Mouse (Mus musculus) ovary, postnatal 36 days (tissue): ENCODE measurements around the gene Atad3a.

Source experiments
- DNase-seq: peaks from one replicate; pipeline ENCODE4 v3.0.0; 2022; ENCODE audit warnings: low spot score, mixed read lengths

The Atad3a gene

DNA sequence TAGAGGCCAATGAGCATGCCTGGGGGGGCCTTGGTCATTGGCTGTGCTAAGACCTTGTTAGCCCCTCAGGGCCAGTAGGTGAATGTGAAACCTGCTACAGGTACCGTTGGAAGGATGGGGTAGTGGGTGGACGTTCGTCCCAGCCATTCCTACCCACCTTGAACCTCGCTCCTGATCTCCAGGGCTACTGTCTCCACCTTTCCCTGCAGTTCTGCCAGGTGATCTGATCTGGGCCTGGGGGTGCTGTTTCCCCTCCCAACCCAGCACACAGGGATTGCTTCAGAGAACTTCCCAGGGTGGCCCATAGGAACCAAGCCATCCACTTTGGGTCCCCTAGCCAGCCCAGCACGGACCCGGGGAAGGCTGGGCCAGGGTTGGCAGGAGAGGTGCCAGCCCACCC lies 21.7 kb downstream of the Atad3a start:
- no peak for DNase-seq

- no peak for DNase-seq
These were observed 22.6 kb downstream of the Atad3a start for GRCm38 (mm10) chr4:155738262-155738661.

GRCm38 (mm10) chr4:155736421-155736820 lies 24.5 kb downstream of the Atad3a start:
- no peak for DNase-seq

DNA sequence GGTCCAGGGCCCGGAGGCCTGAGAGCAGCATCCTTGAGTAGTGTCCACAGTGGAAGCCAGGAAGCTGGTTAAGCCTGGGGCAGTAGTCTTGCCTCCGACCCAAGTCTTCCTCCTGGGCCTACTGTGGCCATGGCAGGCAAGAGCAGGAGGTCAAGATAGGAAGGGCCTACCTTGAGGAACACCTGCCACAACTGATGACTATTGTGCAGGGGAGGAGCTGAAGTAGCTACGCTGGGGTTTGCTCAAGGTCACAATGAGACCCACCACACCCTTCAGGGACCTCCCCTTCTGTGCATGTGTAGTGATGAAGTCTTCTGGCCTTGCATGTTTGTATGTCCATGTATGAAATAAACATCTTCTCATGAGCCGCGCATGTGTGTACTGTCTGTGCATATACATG lies 25.1 kb downstream of the Atad3a start:
- no peak for DNase-seq

DNA sequence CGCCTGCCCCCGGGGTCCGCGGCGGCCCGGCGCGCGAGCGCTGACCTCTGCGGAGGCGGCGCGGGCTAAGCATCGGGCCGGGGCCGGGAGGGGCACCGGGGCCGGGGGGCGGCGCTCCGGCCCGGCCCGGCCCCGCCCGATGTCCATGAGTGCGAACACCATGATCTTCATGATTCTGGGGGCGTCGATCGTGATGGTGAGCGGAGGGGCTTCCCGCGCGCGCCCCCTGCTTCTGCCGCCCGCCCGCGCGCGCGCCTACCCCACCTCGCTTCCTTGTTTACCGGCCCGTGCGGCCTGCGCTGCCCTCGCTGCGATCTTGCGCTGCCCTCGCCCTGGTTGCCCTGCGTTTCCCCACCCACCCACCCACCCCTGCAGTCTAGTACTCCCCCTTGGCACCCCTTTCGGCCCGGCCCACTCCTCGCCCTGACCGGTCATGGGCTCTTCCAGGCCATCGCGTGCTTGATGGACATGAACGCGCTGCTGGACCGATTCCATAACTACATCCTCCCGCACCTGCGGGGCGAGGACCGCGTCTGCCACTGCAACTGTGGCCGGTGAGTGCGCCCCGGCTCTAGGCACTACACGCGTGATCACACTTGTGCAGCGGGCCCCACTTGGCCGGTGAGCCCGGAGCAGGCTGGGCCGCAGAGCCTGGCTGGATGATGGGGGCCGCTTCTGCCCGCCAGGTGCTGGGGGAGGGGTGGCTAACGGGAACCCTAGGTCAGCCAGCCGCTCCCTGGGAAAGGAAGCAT lies 25.8 kb downstream of the Atad3a start:
- DNase-seq, result peak; percentile 44

- peak; percentile 90 for DNase-seq
These were observed 26.4 kb downstream of the Atad3a start, which contains the start of gene Tmem240 for GRCm38 (mm10) chr4:155734350-155734941. TSS of gene Tmem240 (plus strand) at chr4:155734800.

- DNase-seq, result no peak
These were observed 27.6 kb downstream of the Atad3a start for GRCm38 (mm10) chr4:155733267-155733666.

DNA sequence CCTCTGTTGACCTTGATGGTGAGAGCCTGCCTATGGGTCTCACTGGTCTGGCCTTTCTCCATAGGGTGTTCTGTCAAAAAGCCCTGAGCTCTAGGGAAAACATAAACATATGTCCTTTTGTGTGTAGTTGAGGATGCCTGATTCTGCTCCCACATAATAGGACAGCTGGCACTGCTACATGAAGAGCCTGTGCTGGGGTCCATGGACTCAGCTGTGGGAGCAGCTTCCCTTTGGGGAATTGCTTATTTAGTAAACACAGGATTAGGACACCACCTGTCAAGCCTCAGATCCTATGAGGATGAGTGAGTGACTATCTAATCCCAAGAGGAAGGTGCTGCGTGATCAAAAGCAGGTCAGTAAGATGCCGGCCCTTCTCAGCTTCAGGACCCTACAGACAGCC lies 32.9 kb downstream of the Atad3a start:
- DNase-seq, result no peak

- no peak for DNase-seq
These were observed 39.2 kb downstream of the Atad3a start for GRCm38 (mm10) chr4:155721668-155722083.

GRCm38 (mm10) chr4:155710521-155711252 lies 50.2 kb downstream of the Atad3a start:
- DNase-seq, result no peak

DNA sequence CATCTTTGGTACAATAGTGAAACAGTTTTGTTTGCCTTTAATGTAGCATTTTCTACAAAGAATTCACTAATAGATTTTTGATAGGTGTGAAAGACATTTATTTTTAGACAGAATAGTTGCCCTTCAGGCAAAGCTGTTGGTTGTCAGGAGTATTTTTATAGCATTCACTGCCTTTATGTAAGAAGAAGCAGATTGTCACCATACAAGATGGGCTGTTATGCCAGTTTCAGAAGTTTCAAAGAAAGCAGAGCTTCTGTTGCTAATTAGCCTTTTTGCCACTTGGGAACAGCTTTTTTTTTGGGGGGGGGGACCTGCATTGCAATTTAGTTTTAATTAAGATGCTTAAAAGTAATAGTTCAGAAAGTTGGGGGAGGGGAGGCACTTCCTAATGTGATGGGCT lies 51.9 kb downstream of the Atad3a start:
- no peak for DNase-seq

- no peak for DNase-seq
These were observed 52.3 kb downstream of the Atad3a start for GRCm38 (mm10) chr4:155708582-155708981.

DNA sequence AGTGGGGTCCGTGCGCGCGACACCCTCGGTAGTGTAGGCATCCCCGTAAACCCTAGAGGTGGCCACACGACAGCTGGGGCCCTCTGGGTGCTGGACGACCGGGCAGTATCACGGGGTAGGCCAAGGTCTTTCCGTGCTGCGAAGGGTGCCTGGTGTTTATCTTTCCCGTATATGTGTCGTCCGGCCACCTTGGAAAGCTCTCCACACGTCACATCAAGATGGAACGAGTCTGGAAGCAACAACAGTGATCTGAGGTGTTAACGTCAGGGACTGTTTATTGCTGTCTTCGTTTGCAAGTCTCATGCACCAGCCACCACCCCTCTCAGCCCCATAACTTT lies 55.3 kb downstream of the Atad3a start:
- DNase-seq, result no peak

DNA sequence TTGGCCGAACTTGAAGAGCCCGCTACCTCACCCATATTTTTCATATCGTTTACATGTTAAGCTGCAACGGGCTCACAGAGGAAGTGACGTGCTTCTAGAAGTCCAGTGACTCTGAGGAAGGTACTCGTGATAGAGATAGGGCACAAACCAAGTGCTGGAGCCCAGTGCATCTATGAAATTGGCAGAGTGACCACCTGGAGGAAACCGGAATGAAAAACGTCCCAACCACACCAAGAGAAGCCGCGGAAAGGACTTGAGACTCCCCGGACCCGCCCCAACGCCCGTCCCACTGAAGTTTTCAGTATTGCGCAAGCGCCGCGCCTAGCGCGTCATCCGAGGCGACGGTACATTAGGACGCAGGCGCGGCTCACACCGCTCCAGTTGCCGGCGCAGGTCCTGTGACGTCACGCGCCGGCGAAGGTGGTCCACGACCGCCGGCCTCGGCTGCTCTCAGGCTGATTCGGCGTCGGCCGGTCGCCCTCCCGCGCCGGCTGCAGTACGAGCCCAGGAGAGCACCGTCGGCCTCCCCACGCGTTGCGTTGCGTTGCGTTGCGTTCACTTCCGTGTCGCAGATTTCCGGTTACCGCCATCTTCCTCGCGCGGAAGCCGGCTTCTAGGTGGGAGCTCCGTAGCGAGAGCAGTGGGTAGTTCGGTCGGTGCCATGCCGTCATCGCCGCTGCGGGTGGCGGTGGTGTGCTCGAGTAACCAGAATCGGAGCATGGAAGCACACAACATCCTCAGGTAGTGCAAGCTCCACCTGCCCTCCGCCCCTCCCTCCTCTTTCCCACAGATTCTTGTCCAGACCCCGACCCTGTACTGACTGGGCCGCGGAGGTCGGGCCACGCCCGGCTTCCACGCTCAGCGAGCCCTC lies 55.9 kb downstream of the Atad3a start, which contains the start of gene Ssu72:
TSS of gene Ssu72 (plus strand) at position 80 of the 871 bp plus-strand sequence.
- peak; percentile 93 for DNase-seq

GRCm38 (mm10) chr4:155703425-155703929 lies 57.4 kb downstream of the Atad3a start:
- no peak for DNase-seq

DNA sequence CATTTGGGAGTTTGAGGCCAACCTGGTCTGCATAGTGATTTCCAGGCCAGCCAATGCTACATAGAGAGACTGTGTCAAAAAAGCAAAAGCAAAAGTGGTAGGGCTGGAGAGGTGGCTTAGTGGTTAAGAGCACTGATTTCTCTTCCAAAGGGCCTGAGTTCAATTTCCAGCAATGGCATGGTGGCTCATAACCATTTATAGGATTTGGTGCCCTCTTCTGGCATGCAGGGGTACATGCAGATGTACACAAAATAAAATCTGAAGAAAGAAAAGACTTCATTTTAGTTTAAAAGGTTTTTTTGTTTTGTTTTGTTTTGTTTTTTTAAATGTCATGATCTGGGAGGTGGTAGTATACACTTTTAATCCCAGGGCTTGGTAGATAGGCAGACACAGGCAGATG lies 60.5 kb downstream of the Atad3a start:
- DNase-seq, result no peak

DNA sequence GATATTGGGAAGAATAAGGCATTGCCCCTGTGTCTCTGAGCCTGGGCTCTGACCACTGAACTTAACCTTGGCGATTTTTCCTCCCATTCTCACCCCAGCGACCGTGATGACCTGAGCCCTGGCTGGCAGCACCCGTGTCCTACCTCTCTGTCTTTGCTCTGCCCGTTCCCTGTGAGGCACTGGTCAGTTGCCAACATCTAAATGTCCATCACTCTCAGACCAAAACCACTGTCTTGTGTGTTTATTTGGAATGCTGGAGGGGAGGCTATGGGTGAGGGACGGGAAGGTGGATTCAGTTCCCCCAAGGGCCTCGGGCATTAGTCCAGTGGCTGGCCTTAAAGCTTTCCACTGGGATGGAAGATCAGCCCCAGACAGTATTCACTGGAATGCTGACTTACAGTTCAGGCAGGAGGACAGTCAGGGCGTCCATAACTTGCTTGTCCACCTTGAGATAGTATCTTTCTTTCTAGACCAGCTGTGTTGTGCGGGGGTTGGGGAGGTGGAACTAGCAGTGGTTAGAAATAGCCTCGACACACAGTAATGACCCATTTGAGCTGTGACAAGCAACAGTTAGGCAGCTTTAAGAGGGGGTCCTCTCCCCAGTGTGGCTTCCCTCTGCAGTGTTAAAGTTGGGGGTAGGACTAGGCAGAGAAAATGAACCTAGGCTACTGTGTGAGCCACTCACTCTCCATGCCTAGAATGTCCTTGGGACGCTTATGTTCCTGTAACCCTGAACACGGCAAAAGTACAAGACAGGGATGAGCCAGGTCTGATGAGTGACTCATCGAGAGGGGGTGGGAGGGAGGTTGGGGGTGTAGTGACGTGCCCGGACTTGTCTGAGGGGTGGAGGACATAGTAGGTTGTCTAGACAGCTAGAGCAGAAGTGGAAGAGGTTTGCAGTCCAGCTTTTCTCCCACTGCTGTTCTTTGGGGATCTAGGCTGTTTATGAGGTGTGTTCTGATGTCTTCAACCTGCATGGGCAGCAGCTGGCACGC lies 64.3 kb downstream of the Atad3a start:
- DNase-seq, result peak; percentile 8

DNA sequence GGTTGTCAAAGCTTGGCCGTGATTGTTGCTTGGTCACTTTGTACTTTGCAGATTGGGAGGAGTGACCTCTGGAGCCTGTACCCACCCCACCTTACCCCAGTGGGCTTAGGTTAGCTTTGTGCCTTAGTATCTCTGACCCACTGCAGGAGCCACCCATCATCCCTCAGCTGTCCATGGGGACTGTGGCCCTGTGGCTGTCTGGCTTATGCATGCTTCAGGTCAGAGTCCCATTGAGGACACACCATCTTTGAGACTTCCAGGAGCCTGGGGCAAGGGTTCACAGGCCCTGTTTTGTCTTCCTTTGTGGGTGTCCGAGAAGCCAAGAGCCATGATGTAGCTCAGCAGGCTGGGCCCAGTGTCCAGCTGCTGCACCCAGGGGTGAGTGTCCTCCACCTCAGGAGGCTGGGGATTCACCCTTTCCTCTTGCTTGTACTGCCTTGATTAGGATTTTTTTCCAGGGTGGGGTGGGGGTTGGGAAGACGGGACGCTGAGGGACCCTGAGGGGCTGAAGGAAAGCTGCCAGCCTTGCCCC lies 65.3 kb downstream of the Atad3a start:
- no peak for DNase-seq

DNA sequence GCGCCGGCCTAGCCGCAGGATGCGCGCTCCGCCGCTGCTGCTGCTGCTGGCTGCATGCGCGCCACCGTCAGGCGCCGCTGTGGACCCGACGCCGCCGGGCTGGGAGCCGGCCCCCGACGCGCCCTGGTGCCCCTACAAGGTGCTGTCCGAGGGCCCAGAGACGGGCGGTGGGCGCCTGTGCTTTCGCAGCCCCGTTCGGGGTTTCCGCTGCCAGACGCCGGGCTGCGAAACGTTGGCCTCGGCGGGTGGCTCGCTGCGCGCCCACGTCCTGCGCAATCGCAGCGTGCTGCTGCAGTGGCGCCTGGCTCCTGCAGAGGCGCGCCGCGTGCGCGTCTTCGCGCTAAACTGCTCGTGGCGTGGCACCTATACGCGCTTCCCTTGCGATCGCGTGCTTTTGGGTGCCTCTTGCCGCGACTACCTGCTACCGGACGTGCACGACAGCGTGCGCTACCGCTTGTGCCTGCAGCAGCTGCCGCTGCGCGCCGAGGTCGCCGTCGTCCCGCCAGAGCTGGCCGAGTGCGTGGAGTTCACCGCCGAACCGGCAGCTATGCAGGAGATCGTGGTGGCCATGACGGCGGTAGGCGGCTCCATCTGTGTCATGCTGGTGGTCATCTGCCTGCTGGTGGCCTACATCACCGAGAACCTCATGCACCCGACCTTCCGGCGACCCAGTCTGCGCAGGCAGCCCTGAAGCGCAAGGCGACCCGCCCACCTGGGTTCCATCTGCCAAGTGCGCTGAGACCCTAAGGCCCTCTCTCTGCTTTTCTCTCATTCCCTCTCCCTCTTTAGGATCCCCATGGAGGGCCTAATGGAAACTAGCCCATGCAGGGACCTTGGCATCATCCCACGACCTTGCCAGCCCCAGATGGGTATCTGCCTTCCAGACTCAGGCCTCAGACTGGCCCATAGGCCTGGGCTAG lies 66.2 kb downstream of the Atad3a start:
- peak; percentile 61 for DNase-seq
